Comparison of ENCODE assay signal across 14 mouse cellular contexts in genomic region chr15:94190081-94190488, GRCm38 (mm10).
DNase-seq lines count a peak whose midpoint lies in the region; ATAC-seq and TF ChIP-seq lines count a peak whose summit lies in the region.
"Had no signal": no experiment of that assay in that cellular context is flagged by ENCODE, and none has a peak within 500 bp of the region (broad histone marks: within the 10 kb centered on the region; RNA-seq: fewer than 3 reads in every experiment).

No protein-coding gene starts in this region.

- no peaks in the 10 kb centered on the region for H3K36me3 ChIP-seq in heart, embryonic 12.5 days
- no peaks in the 10 kb centered on the region for H3K36me3 ChIP-seq in embryonic facial prominence, embryonic 12.5 days
- no peaks in the 10 kb centered on the region for H3K36me3 ChIP-seq in heart, postnatal 0 days (replicated peaks; ENCODE audit: control insufficient read depth, insufficient read depth, low read length)
- H3K36me3 ChIP-seq: hindbrain, embryonic 15.5 days; kidney, embryonic 15.5 days had no signal

- H3K9me3 ChIP-seq in heart, embryonic 12.5 days (replicated peaks): no peaks in the 10 kb centered on the region
- H3K9me3 ChIP-seq in embryonic facial prominence, embryonic 12.5 days: no peaks in the 10 kb centered on the region
- no peaks in the 10 kb centered on the region for H3K9me3 ChIP-seq in heart, postnatal 0 days (replicated peaks; ENCODE audit: control insufficient read depth, low read length)
- H3K9me3 ChIP-seq: hindbrain, embryonic 15.5 days; kidney, embryonic 15.5 days had no signal

- TF ChIP-seq EP300 in heart, postnatal 0 days (IDR thresholded peaks at IDR 0.05; ENCODE audit: low read depth): no peak

- 33% methylated on average over 7 of the region's 7 CpGs for WGBS in heart, embryonic 12.5 days
- 13% methylated on average over 7 of the region's 7 CpGs for WGBS in embryonic facial prominence, embryonic 12.5 days
- 30% methylated on average over 7 of the region's 7 CpGs for WGBS in heart, postnatal 0 days

- ATAC-seq in heart, embryonic 12.5 days (ENCODE audit: insufficient number of reproducible peaks, low FRiP score): no peak
- ATAC-seq in embryonic facial prominence, embryonic 12.5 days (ENCODE audit: insufficient number of reproducible peaks, insufficient read depth, low FRiP score, low TSS enrichment): 0 out of 2 replicates have a peak, but pooled peaks have one; percentile 52
- ATAC-seq in heart, postnatal 0 days (ENCODE audit: insufficient read depth, low read depth): peak; percentile 27; the same call in 1 of the 2 replicates

- no peaks in the 10 kb centered on the region for H3K27me3 ChIP-seq in heart, embryonic 12.5 days (replicated peaks)
- H3K27me3 ChIP-seq in embryonic facial prominence, embryonic 12.5 days: no peaks in the 10 kb centered on the region
- H3K27me3 ChIP-seq in heart, postnatal 0 days (ENCODE audit: control insufficient read depth, insufficient read depth, low read length): no peaks in the 10 kb centered on the region
- H3K27me3 ChIP-seq: hindbrain, embryonic 15.5 days; kidney, embryonic 15.5 days had no signal

- H3K4me3 ChIP-seq in heart, embryonic 12.5 days: no peak overlapping the region
- H3K4me3 ChIP-seq in embryonic facial prominence, embryonic 12.5 days: no peak overlapping the region
- H3K4me3 ChIP-seq in heart, postnatal 0 days (ENCODE audit: low read depth, low read length): no peak overlapping the region
- H3K4me3 ChIP-seq: hindbrain, embryonic 15.5 days; kidney, embryonic 15.5 days had no signal

- H3K4me2 ChIP-seq in heart, embryonic 12.5 days: no peak overlapping the region; the same call in 1 of the 2 replicates
- no peak overlapping the region for H3K4me2 ChIP-seq in embryonic facial prominence, embryonic 12.5 days (replicated peaks)
- H3K4me2 ChIP-seq in heart, postnatal 0 days (ENCODE audit: low read depth, low read length): no peak overlapping the region
- H3K4me2 ChIP-seq: hindbrain, embryonic 15.5 days; kidney, embryonic 15.5 days; midbrain, embryonic 11.5 days had no signal

- TF ChIP-seq CTCF in brain, embryonic 14.5 days (IDR thresholded peaks at IDR 0.05; ENCODE audit: borderline replicate concordance, extremely low read depth, insufficient read depth, insufficient read length): no peak
- TF ChIP-seq CTCF in heart, postnatal 0 days (IDR thresholded peaks at IDR 0.05; ENCODE audit: low read depth): no peak

- H3K4me1 ChIP-seq in heart, embryonic 12.5 days (replicated peaks): peaks cover 16% of the 10 kb centered on the region
- peaks cover 7% of the 10 kb centered on the region; the same call in 1 of the 2 replicates for H3K4me1 ChIP-seq in embryonic facial prominence, embryonic 12.5 days
- H3K4me1 ChIP-seq in heart, postnatal 0 days (ENCODE audit: control insufficient read depth, insufficient read depth): peaks cover 20% of the 10 kb centered on the region
- H3K4me1 ChIP-seq: hindbrain, embryonic 15.5 days had no signal

- H3K9ac ChIP-seq in heart, embryonic 12.5 days: no peak overlapping the region
- H3K9ac ChIP-seq in embryonic facial prominence, embryonic 12.5 days: no peak overlapping the region
- H3K9ac ChIP-seq in heart, postnatal 0 days (replicated peaks; ENCODE audit: low read depth, low read length): no peak overlapping the region
- H3K9ac ChIP-seq: hindbrain, embryonic 15.5 days; kidney, embryonic 15.5 days had no signal

- peak overlapping the region; percentile 73 for H3K27ac ChIP-seq in heart, embryonic 12.5 days (ENCODE audit: poor library complexity, severe bottlenecking)
- 0 out of 2 replicates have a peak overlapping the region, but pooled peaks have one; percentile 11 for H3K27ac ChIP-seq in embryonic facial prominence, embryonic 12.5 days
- 0 out of 2 replicates have a peak overlapping the region, but pooled peaks have one; percentile 4 for H3K27ac ChIP-seq in heart, postnatal 0 days (ENCODE audit: low read depth)
- H3K27ac ChIP-seq: hindbrain, embryonic 15.5 days; kidney, embryonic 15.5 days had no signal

- intact Hi-C loops in heart, postnatal 36 days (cut with DNase I): no loop called here

- no peak for TF ChIP-seq POLR2A in brain, embryonic 14.5 days (IDR thresholded peaks at IDR 0.05; ENCODE audit: borderline replicate concordance, extremely low read depth, insufficient read depth, insufficient read length, poor library complexity, severe bottlenecking)

- no peak for DNase-seq in heart, postnatal 36 days
- peak; percentile 81 for DNase-seq in brain, embryonic 14.5 days (ENCODE audit: low read depth)
- DNase-seq in heart, postnatal 0 days (ENCODE audit: low spot score): no peak
- no peak for DNase-seq in layer of hippocampus, postnatal 10 days (ENCODE audit: low spot score in 2 of 2)
- DNase-seq in spleen, adult 18-20 months: no peak
- DNase-seq in c-Kit-positive CD71-positive TER-119-positive erythroid progenitor cells, embryonic 14.5 days (ENCODE audit: low spot score): no peak
- DNase-seq: lung, postnatal 10 days; right cerebral cortex, adult 18-20 months; thymus, adult 2 months had no signal

Comparison
In these comparisons a context has a peak if more than half of its experiments do, and no peak if none do; other contexts are left out.
1. H3K27ac ChIP-seq: peak in every context shown above with its lines; median percentile 73 in heart, embryonic 12.5 days; 11 in embryonic facial prominence, embryonic 12.5 days; 4 in heart, postnatal 0 days.